Mouse (Mus musculus): ENCODE measurements at regions not wholly inside any gene's neighbourhood (a gene's known extent, or its start where the extent isn't known, plus 50 kb on each side); places are given as distances from the start of the nearest gene placed in this dataset.

DNA sequence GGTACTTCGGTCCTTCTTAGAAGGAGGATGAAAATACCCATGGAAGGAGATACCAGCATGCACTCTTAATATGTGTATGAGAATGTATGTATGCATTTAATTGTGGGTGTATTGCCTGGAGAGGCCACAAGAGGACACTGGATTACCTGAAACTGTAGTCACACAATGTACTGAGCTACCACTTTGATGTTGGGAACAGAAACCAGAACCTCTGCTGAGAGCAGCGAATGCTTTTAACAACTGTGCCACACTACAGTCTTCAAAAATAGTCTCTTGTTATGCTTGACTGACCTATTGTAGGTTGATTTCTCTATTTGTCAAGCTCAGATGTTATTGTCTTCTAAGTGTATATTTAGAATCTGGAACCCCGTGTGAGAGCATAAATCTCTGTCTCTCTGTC is 201.3 kb upstream of the Fat3 start:
- 85% methylated on average over 3 of the region's 3 CpGs for WGBS
- DNase-seq (ENCODE audit: low spot score) = no peak

DNA sequence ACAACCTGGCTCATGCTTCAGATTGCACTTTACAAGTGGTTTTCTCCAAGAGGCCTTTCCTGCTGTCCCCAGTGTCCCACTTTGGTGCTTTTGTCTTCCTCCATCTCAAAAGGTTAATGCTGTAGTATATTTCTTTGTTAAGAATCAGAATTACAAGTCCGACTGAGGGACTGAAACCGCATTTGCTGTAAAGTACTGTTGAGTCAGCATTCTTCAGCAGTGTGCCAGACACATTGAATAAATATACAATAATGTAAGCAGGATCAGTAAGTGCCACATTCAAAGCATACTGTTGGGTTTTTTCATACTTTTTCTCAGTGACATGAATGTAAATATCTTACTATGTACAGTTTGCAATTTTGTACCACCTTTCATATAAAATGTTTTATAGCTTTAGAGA is 160.4 kb upstream of the Fat3 start:
- no peaks in the 10 kb centered on the region for H3K9me3 ChIP-seq
- WGBS = 87% methylated on average over 2 of the region's 2 CpGs
- no peaks in the 10 kb centered on the region for H3K4me1 ChIP-seq (replicated peaks)
- H3K36me3 ChIP-seq = no peaks in the 10 kb centered on the region
- H3K4me3 ChIP-seq = no peak overlapping the region
- H3K27me3 ChIP-seq (ENCODE audit: insufficient read depth, poor library complexity, severe bottlenecking) = no peaks in the 10 kb centered on the region
- no peak overlapping the region for H3K27ac ChIP-seq
- DNase-seq (ENCODE audit: low spot score) = no peak

More for the DNA sequence above, 201.3 kb upstream of the Fat3 start:
- no peak overlapping the region for H3K27ac ChIP-seq
- no peaks in the 10 kb centered on the region for H3K9me3 ChIP-seq
- no peaks in the 10 kb centered on the region for H3K4me1 ChIP-seq (replicated peaks)
- H3K27me3 ChIP-seq (ENCODE audit: insufficient read depth, poor library complexity, severe bottlenecking) = no peaks in the 10 kb centered on the region
- no peaks in the 10 kb centered on the region for H3K36me3 ChIP-seq
- no peak overlapping the region for H3K4me3 ChIP-seq

DNA sequence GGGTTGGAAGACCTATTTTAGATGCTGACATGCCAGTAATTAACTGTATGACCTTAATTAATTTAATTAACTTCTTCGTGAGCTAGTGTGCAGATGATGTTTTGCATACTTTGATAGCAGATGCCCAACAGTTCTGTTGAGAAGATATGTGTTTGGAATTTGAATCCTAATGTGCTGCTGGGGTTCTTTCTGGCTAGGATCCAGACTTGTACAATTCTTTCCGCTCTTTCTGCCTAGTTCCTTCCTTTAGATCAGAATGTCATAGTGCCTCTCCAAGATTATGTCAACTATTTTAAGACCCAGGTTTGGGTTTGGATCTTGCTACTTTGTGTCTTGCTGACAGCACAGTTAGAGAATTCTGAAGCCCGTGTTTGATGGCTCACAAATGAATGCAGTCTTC is 159.9 kb upstream of the Fat3 start:
- no peak overlapping the region for H3K4me3 ChIP-seq
- no peak overlapping the region for H3K27ac ChIP-seq
- no peaks in the 10 kb centered on the region for H3K9me3 ChIP-seq
- no peak for DNase-seq (ENCODE audit: low spot score)
- H3K36me3 ChIP-seq = no peaks in the 10 kb centered on the region
- no peaks in the 10 kb centered on the region for H3K27me3 ChIP-seq (ENCODE audit: insufficient read depth, poor library complexity, severe bottlenecking)
- 79% methylated on average over 3 of the region's 3 CpGs for WGBS
- no peaks in the 10 kb centered on the region for H3K4me1 ChIP-seq (replicated peaks)
